Mouse (Mus musculus): ENCODE measurements around the gene Aox2. TPM values are rescaled to one million over a fixed set of nuclear protein-coding genes. Genes with fewer than 3 reads are reported as not detected.

The Aox2 gene
- total RNA-seq, 2 experiments from 2014 or later, result not detected

Other genes starting within 250 kb of the Aox2 start
- gene Aox1, start 248.4 kb upstream of the Aox2 start, total RNA-seq (2015; ENCODE audit: low replicate concordance), result 0.42 TPM in 1 of 2 replicates, not detected in the other
- gene Aox1, start 248.4 kb upstream of the Aox2 start, total RNA-seq (2017; ENCODE audit: low replicate concordance), result 0.39 and 0.76 TPM in 2 replicates
- gene Aox3, start 165.2 kb upstream of the Aox2 start, total RNA-seq (2015; ENCODE audit: low replicate concordance), result not detected in 2 replicates
- gene Aox3, start 165.2 kb upstream of the Aox2 start, total RNA-seq (2017; ENCODE audit: low replicate concordance), result not detected in 2 replicates
- gene Aox4, start 67.9 kb upstream of the Aox2 start, total RNA-seq (2015; ENCODE audit: low replicate concordance), result not detected in 2 replicates
- gene Aox4, start 67.9 kb upstream of the Aox2 start, total RNA-seq (2017; ENCODE audit: low replicate concordance), result 0.53 TPM in 1 of 2 replicates, not detected in the other
- 49.4 and 63.3 TPM in 2 replicates for gene Bzw1, start 114.6 kb downstream of the Aox2 start, total RNA-seq (2015; ENCODE audit: low replicate concordance)
- 26.5 and 36.8 TPM in 2 replicates for gene Bzw1, start 114.6 kb downstream of the Aox2 start, total RNA-seq (2017; ENCODE audit: low replicate concordance)
- gene Clk1, start 145.7 kb downstream of the Aox2 start, total RNA-seq (2015; ENCODE audit: low replicate concordance), result 547 and 759 TPM in 2 replicates
- gene Clk1, start 145.7 kb downstream of the Aox2 start, total RNA-seq (2017; ENCODE audit: low replicate concordance), result 386 and 437 TPM in 2 replicates
- gene Nif3l1, start 166.8 kb downstream of the Aox2 start, total RNA-seq (2015; ENCODE audit: low replicate concordance), result 1.7 and 4.0 TPM in 2 replicates
- gene Nif3l1, start 166.8 kb downstream of the Aox2 start, total RNA-seq (2017; ENCODE audit: low replicate concordance), result 4.9 and 9.8 TPM in 2 replicates
- gene Ppil3, start 167.2 kb downstream of the Aox2 start, total RNA-seq (2015; ENCODE audit: low replicate concordance), result 2.9 and 34.2 TPM in 2 replicates
- gene Ppil3, start 167.2 kb downstream of the Aox2 start, total RNA-seq (2017; ENCODE audit: low replicate concordance), result 4.9 and 20.8 TPM in 2 replicates
- 30.6 and 32.3 TPM in 2 replicates for gene Orc2, start 226.8 kb downstream of the Aox2 start, total RNA-seq (2015; ENCODE audit: low replicate concordance)
- 40.0 and 46.3 TPM in 2 replicates for gene Orc2, start 226.8 kb downstream of the Aox2 start, total RNA-seq (2017; ENCODE audit: low replicate concordance)